Mouse (Mus musculus) urinary bladder, postnatal 4 days (tissue): ENCODE measurements around the gene Exosc9.
"Not testable (repeated sequence)": the region's sequence is repeated elsewhere in the genome, so short reads cannot be mapped to it uniquely, and the experiment has no call there.

Source experiments
- DNase-seq, 2 experiments: peaks; one replicate each; pipeline ENCODE4 v3.0.0; 2021 to 2022; ENCODE audit warnings: low spot score in 2 of 2

Exosc9 gene

GRCm38 (mm10) chr3:36551851-36552384 is 488 bp upstream of the Exosc9 start:
- DNase-seq: no peak

- no peak for DNase-seq
These were observed 5.2 kb downstream of the Exosc9 start for GRCm38 (mm10) chr3:36557601-36558000.

DNA sequence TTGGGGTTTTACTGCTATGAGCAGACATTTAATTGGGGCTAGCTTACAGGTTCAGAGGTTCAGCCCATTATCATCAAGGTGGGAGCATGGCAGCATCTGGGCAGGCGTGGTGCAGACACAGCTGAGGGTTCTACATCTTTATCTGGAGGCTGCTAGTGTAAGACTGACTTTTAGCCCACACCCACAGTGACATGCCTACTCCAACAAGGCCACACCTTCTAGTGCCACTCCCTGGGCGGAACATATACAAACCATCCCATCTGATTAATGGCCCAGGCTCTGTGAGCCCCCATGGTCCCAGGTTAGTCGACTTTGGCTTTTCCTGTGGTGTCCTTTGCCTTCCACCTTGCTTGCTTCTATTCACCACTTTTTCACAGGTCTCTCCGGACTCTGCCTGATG is 7.2 kb downstream of the Exosc9 start:
- DNase-seq: no peak

DNA sequence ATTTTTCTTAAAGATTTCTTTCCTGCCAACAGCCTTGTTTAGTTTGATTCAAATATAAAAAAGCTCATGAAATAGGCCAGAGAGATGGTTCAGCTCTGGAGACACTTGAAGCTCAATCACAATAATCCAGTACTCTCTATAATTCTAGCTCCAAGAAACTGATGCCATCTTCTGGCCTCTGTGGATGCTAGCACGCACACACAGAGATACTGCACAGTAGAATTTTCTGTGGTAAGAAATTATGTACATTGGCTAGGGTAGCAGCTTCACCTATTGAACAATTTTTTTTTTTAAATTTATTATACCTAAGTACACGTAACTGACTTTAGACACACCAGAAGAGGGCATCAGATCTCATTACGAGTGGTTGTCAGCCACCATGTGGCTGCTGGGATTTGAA is 11.3 kb downstream of the Exosc9 start:
- no peak for DNase-seq

DNA sequence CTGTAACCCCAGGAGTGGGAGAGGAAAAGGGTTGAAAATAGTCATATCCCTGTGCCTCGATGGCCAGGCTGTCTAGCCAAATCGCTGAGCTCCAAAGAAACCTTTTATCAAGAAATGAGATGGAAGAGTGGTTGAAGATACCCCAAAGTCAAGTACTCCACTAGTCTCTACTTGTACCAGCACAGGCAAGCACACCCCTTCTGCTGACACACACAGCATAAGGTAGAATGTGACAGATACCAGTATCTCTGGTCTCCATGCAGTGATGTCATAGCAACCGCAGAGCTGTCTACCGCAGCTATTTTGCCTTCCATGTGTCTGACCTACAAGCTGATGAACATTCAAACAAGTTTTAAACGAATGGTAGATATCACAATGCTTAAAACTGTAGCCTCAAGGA is 17.4 kb downstream of the Exosc9 start:
- no peak for DNase-seq

GRCm38 (mm10) chr3:36571361-36571826 is 19.0 kb downstream of the Exosc9 start:
- no peak for DNase-seq

DNA sequence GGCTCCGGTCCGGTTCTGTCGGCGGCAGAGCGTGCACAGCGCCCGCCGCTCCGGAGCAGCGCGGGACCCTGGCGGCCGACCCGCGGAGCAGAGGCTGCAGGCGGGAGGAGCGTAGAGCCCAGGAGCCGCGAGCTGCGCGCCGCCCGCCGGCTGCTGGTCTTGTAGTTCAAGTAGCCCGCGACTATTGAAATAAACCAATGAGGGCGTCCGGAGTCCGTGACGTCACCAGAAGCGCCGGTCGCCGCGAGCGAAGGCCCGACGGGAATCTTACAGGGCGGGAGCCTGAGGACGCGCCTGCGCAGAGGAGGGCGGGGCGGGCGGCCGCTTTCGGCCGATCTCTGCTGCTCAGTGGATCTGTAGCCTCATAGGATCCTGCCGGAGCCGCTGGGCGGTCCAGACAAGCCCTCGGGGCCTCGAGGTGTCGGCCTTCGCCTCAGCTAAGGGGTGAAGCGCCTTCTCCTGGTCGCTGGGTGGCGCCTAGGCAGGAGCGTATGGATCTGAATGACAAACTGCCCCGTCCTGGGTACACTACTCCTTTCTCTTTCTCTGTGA is 19.5 kb downstream of the Exosc9 start, which contains the start of gene Ccna2:
Gene Ccna2, minus strand, starts transcription at position 324 of the 552 bp plus-strand sequence.
- DNase-seq: peak; percentile 98

DNA sequence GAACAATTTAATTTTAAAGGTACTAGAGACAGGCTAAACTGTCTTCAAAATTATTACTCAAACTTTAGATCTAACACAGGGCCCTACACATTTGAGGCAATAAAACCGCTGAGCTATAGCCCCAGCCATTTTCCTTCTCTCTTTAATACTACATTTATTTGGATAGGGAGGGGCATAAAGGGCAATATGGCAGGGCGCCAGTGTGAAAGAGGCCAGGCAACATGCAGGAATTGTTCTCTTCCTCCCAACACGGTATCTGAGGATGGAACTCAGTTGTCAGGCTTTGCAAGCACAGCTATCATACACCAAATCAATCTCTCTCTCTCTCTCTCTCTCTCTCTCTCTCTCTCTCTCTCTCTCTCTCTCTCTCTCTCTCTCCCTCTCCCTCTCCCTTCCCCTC is 46.4 kb downstream of the Exosc9 start:
- no peak for DNase-seq

DNA sequence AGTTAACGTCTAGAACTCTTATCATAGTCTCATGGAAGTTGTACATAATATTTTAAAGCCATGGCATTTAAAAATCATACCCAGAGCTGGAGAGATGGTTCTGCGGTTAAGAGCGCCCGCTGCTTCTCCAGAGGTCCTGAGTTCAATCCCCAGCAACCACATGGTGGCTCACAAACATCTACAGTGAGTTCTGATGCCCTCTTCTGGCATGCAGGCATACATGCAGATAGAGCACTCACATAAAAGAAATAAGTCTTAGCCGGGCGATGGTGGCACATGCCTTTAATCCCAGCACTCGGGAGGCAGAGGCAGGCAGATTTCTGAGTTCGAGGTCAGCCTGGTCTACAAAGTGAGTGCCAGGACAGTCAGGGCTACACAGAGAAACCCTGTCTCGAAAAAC is 47.4 kb downstream of the Exosc9 start:
- not testable (repeated sequence) for DNase-seq

GRCm38 (mm10) chr3:36605894-36606783 is 53.7 kb downstream of the Exosc9 start:
- DNase-seq: no peak

DNA sequence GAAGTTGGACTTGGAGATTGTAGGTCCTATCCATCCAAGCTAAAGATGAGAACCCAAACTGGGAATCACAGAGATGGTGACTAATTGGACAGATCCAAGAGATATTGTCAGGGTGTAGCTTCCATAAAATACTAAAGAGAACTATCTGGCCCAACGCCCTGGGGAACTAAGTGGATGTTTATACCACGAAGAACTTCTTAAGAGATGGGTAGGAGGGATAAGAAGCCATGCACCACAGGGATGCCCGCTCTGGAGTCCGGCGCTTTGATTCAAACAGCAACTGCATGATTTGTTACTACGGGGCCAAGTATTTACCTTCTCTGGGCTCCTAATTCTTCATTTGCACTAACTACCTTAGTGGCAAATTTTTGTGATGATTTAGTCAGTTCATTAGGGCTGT is 60.3 kb downstream of the Exosc9 start:
- DNase-seq: no peak

DNA sequence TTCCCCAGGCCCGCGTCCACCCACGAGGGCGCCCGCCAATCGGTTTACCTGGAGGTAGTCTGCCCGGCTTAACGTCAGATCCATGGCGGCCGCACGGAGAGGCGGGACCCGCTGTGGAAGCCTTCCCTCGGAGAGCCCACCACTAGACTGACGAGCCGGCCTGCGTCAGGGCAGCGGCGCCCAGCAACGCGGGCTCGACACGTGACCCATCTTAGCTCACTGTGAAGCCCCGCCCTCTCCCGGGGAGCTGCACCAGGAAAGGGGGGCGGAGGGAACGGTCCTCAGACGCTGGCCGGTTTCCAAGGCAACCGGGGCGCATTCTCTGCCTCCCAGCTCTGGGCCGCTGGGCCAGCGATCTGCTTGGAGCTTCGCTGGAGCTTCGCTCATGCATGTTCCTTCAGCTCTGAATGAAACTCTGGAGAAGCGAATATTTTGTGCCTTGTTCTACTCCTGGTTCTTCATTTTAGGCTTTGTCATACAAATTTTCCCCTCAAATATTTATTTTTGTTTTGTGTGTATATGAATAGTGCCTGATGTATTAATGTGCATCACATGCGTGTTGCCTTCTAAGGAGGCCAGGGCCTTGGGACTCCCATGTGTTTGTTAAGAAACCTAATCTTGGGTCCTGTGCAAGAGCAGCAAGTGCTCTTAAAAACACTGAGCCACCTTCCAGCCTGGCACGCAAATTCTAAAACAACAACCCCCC is 60.9 kb downstream of the Exosc9 start, which contains the start of gene Bbs7:
Gene Bbs7, minus strand, starts transcription at position 276 of the 706 bp plus-strand sequence.
- DNase-seq: peak; percentile 88 to 94

DNA sequence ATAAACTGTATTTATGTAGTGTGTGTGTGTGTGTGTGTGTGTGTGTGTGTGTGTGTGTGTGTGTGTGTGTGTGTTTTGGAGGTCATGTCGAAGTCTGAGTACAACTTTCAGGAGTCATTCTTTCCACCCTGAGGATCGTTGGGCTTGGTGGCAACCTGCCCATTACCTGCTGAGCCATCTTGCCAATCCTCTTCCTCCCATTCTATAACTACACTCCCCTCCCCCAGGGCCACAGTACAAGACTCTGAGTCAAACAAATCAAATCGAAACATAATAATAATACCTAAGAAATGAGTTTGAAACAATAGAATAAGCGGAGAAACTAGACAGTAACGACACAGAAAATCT is 61.5 kb downstream of the Exosc9 start:
- DNase-seq: no peak
